Mouse (Mus musculus) lung, postnatal 14 days (tissue): Measurements from ENCODE around the gene Psmb8.
"Not testable (repeated sequence)": the region's sequence is repeated elsewhere in the genome, so short reads cannot be mapped to it uniquely, and the experiment has no call there.

ENCODE experiments used
- DNase-seq: peaks from one replicate; pipeline ENCODE4 v3.0.0; 2021

Psmb8 gene

DNA sequence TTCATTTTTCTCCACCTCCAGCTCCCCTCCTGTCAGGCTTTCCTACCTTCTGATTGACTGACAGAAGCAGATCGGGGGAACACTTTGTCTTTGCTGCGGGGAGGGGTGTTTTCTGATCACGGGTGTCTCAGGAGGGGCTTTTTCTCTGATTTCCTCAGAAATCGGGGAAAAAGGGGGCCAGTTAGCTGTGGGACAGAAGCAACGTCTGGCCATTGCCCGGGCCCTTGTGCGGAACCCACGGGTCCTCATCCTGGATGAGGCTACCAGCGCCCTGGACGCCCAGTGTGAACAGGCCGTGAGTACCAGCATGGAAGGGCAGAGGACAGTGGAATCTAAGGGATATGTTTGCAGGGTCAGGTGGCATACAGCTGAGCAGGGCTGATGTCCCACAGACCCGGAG lies 17.7 kb downstream of the Psmb8 start:
- DNase-seq = no peak

- no peak for DNase-seq
These were observed 19.9 kb downstream of the Psmb8 start for GRCm38 (mm10) chr17:34217216-34217928.

- DNase-seq = no peak
These were observed 20.5 kb downstream of the Psmb8 start for GRCm38 (mm10) chr17:34217986-34218385.

DNA sequence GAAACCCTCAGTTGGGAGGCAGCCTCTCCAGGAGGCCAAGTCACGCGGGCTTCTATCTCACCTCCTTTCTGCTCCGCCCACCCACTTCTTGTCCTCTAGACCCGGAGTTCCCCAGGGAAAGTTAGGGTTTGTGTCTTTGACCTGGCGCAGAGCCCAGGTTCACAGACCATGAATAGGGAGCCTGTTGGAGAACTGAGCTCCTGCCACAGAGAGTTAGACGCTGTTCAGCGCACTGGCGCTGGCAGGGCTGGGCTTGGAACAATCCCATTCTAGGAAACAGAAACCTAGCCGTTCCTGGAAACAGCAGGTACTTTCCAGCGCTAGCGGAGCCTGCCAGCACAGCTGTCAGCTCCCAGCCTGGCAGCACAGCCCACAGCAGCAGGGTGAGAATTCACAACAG lies 21.2 kb downstream of the Psmb8 start:
- peak; percentile 54 for DNase-seq

- peak; percentile 72 for DNase-seq
These were observed 21.6 kb downstream of the Psmb8 start for GRCm38 (mm10) chr17:34219096-34219495.

GRCm38 (mm10) chr17:34219801-34220200 lies 22.3 kb downstream of the Psmb8 start:
- DNase-seq = not testable (repeated sequence)

- DNase-seq = not testable (repeated sequence)
These were observed 22.9 kb downstream of the Psmb8 start for GRCm38 (mm10) chr17:34220401-34220800.

DNA sequence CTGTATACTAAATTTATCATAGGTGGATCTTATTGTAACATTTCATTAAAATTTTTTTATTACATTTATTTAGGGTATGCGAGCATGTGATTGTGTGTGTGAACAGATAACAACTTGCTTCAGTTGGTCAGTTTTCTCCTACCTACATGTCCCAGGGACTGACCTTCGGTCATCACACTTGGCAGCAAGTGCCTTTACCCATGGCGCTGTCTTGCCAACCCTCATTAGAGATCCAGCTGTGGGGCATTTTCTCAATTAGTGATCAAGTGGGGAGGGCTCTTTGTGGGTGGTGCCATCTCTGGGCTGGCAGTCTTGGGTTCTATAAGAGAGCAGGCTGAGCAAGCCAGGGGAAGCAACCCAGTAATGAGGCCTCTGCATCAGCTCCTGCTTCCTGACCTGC lies 27.3 kb downstream of the Psmb8 start:
- DNase-seq = no peak

DNA sequence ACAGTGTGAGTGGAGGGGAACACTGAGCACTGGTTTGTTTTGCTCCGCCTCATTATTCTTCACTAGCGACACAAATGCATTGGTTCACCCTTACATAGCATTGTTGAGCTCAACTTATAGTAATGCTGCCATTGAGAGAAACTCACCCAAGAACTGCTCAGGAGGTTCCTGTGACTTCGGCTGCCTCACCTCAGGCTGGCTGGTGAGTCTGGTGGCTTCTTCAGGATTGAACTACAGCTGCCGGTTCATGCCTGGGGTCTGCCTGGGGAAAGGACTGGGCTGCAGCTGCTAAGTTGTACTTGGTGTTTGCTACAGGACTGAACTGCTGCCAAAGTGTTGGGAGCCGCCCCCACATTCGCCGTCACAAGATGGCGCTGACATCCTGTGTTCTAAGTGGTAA lies 27.9 kb downstream of the Psmb8 start:
- no peak for DNase-seq

GRCm38 (mm10) chr17:34225911-34226310 lies 28.4 kb downstream of the Psmb8 start:
- not testable (repeated sequence) for DNase-seq

- not testable (repeated sequence) for DNase-seq
These were observed 33.5 kb downstream of the Psmb8 start for GRCm38 (mm10) chr17:34230971-34231370.

GRCm38 (mm10) chr17:34232021-34232420 lies 34.5 kb downstream of the Psmb8 start:
- DNase-seq = not testable (repeated sequence)

GRCm38 (mm10) chr17:34234926-34235325 lies 37.4 kb downstream of the Psmb8 start:
- DNase-seq = peak; percentile 86

DNA sequence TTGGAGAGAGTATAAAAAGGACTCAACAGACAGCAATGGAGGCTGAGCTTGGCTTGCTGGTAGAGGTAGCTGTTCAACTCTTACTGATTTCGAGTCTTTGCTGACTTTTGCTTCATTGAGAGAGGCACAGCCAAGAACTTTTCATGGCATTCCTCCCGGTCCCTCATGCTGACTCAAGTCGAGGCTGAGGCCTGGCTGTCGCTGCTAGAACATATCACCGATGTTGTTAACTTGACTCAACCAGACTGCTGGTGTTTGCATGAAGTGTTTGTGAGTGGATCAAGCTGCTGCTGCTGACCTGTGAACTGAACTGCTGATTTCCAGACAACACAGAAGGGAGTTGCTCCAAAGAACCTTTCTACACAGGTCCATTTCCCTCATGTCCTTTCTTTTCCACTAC lies 39.2 kb downstream of the Psmb8 start:
- peak; percentile 64 for DNase-seq

- DNase-seq = no peak
These were observed 40.2 kb downstream of the Psmb8 start for GRCm38 (mm10) chr17:34237741-34238140.

DNA sequence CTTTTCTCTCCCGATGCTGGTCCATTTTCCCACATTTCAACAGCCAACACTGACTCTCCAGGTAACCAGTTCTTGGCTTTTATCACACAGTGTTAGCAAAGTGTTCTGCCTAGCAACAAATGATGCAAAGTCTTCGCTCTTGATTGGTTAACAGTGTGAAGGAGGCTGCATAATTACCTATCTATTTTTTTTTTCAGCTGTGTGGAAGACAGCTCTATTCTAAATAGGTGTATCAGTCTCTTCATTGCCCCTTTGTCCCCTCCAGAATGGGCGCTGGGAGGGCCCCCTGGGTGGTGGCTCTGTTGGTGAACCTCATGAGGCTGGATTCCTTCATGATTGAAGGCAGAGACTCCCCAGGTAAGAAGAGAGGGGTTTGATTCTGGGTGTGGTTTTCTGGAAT lies 41.2 kb downstream of the Psmb8 start, which contains the start of gene H2-Ob:
TSS of gene H2-Ob (plus strand) at position 198 of the 400 bp plus-strand sequence.
- peak; percentile 61 for DNase-seq

DNA sequence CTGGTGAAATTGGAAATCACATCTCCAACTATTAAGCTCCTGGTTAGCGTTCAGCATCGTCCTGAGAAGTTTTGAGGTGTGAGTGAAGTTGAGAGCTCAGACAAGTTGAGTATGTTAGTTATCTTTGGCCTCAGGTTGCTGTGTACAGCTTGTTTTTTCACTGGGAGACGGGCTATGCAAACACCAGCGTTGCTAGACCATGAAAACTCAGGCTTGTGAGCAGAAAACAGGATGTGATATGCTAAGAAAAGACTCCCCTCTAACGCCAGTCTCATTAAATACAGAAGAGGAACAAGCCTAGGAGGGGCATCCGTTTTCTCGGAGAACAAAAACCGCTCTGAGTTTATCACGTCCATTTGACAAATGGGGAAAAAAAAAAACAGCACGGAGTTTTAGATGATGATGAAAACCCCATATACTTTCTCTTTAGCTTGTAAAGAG lies 42.1 kb downstream of the Psmb8 start:
- no peak for DNase-seq

GRCm38 (mm10) chr17:34240366-34240765 lies 42.8 kb downstream of the Psmb8 start:
- DNase-seq = no peak

DNA sequence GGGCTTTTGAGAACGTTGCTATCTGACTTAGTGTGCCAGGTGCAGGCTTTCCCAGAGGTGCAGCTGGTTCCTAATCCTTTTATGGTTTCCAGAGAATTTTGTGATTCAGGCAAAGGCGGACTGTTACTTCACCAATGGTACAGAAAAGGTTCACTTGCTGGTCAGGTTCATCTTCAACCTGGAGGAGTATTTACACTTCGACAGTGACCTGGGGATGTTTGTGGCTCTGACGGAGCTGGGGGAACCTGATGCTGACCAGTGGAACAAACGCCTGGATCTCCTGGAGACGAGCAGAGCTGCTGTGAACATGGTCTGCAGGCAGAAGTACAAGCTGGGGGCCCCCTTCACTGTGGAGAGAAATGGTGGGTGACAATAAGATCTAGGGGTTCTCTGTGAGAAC lies 43.4 kb downstream of the Psmb8 start:
- no peak for DNase-seq

GRCm38 (mm10) chr17:34244656-34245055 lies 47.1 kb downstream of the Psmb8 start:
- DNase-seq = no peak

GRCm38 (mm10) chr17:34247047-34247446 lies 49.5 kb downstream of the Psmb8 start:
- no peak for DNase-seq

- DNase-seq = no peak
These were observed 51.2 kb downstream of the Psmb8 start for GRCm38 (mm10) chr17:34248764-34249163.

DNA sequence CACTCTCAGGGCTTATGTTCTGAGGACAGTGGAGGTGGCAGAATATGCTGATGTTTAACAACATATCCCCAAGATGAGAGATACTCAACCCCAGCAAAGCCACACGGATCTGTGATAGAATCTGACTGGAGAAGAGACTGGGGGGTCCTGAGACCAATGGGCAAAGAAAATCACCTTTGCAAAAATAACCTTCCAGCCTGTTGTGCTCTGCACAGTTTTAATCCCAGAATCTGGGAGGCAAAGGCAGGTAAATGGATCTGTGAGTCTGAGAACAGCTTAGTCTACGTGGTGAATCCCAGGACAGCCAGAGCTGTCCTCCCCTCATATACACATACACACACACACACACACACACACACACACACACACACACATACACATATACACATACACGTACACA lies 51.8 kb downstream of the Psmb8 start:
- DNase-seq = no peak

- DNase-seq = peak; percentile 62
These were observed 52.4 kb downstream of the Psmb8 start for GRCm38 (mm10) chr17:34249878-34250277.
